Mouse (Mus musculus): ENCODE data around the gene Kdm2b.
A peak's percentile ranks its signal among the peaks of the same experiment; 100 is the strongest.

DNA sequence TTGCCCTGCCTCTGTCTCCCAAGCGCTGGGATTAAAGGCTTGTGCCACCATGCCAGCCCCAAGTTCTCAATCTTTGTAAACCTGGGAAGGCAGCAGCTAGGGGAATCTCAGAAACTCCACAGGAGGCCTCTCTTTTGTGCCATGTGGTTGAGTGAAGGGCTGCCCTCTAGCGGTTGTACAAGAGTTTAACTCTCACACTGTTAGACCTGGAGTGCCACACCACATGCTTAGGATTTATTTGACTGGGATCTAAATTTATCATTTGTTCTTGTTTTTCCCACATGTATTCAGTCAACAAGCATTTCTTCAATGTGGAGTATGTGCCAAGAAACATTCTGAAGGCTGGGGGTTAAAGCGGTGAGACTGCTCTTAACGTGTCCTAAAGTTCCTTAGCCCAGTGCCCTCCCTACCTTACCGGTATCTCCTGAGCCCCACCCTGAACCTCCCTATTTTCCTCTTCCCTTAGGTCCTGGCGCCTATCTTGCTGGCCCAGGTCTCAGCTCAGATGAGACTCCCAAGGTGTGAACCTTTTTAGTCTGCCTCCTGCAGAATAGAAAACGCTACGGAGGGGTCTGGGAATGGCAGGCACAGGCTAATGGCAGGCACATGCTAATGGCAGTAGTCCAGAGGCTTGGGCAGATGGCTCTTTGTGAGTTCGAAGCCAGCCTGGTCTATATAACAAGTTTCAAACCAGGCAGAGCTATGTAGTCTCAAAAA, 24.1 kb upstream of the Kdm2b start:
- TF ChIP-seq POLR2A (IDR thresholded peaks at IDR 0.05; ENCODE audit: borderline replicate concordance, extremely low read depth, insufficient read depth, insufficient read length, poor library complexity, severe bottlenecking), result no peak
- peak; percentile 82 for TF ChIP-seq CTCF (IDR thresholded peaks at IDR 0.05; ENCODE audit: borderline replicate concordance, extremely low read depth, insufficient read depth, insufficient read length)
